Mouse (Mus musculus) heart, postnatal 14 days (tissue): ENCODE results near the gene Scyl1. TPM values are rescaled to one million over a fixed set of nuclear protein-coding genes. Genes with fewer than 3 reads are reported as not detected.

Experiments
- DNase-seq, 2 experiments: peaks; one replicate each; pipeline ENCODE4 v3.0.0; 2021 to 2022
- intact Hi-C: fragments of 180-260 bp; cut with DNase I; formaldehyde crosslinking; loops from one replicate; pipeline ENCODE4 v1.15.1; 2025
- total RNA-seq, 2 experiments: library from RNA; stranded (reverse); gene quantifications; 2 replicates each; pipeline ENCODE4 v1.2.3; 2021

The Scyl1 gene
- total RNA-seq, 2 experiments from 2014 or later, result 66.2 to 67.2 TPM

- intact Hi-C loops, result no loop called here
- DNase-seq, result no peak
Measured at GRCm38 (mm10) chr19:5756321-5756985, 14.8 kb downstream of the Scyl1 start.

- DNase-seq, result peak in 1 of 2 experiments; percentile 58
- intact Hi-C loops, result no loop called here
Measured at GRCm38 (mm10) chr19:5751742-5752141, 19.5 kb downstream of the Scyl1 start.

- intact Hi-C loops, result no loop called here
- DNase-seq, result no peak
Measured at GRCm38 (mm10) chr19:5750951-5751350, 20.3 kb downstream of the Scyl1 start.

GRCm38 (mm10) chr19:5749476-5749875, 21.7 kb downstream of the Scyl1 start:
- DNase-seq, result no peak
- intact Hi-C loops, result no loop called here

- DNase-seq, result no peak
- intact Hi-C loops, result no loop called here
Measured at GRCm38 (mm10) chr19:5746907-5747363, 24.3 kb downstream of the Scyl1 start.

GRCm38 (mm10) chr19:5745756-5746710, 25.2 kb downstream of the Scyl1 start:
- DNase-seq, result no peak
- intact Hi-C loops, result no loop called here

GRCm38 (mm10) chr19:5743576-5743975, 27.6 kb downstream of the Scyl1 start:
- intact Hi-C loops, result loop anchor here (5.0 kb wide), 1 partner anchor 34 kb away; no protein-coding TSS in a partner anchor
- no peak for DNase-seq

- intact Hi-C loops, result loop anchor here (5.0 kb wide), 1 partner anchor 35 kb away; no protein-coding TSS in a partner anchor
Measured at GRCm38 (mm10) chr19:5742241-5742641, 29.0 kb downstream of the Scyl1 start.

GRCm38 (mm10) chr19:5741641-5742240, 29.5 kb downstream of the Scyl1 start:
- DNase-seq, result peak; percentile 88 to 89
- intact Hi-C loops, result loop anchor here (5.0 kb wide), 1 partner anchor 36 kb away; no protein-coding TSS in a partner anchor

More at GRCm38 (mm10) chr19:5742241-5742641, 29.0 kb downstream of the Scyl1 start:
- DNase-seq, result no peak

GRCm38 (mm10) chr19:5740320-5741317, 30.6 kb downstream of the Scyl1 start, which contains the start of gene Ltbp3:
Gene Ltbp3 (plus strand): TSS chr19:5740904.
- intact Hi-C loops, result loop anchor here (5.0 kb wide), 1 partner anchor 37 kb away; no protein-coding TSS in a partner anchor

GRCm38 (mm10) chr19:5739446-5739845, 31.8 kb downstream of the Scyl1 start:
- no peak for DNase-seq
- intact Hi-C loops, result no loop called here

More at GRCm38 (mm10) chr19:5740320-5741317, 30.6 kb downstream of the Scyl1 start, which contains the start of gene Ltbp3:
- peak; percentile 85 to 89 for DNase-seq

GRCm38 (mm10) chr19:5734325-5734724, 36.9 kb downstream of the Scyl1 start:
- DNase-seq, result no peak
- intact Hi-C loops, result no loop called here

GRCm38 (mm10) chr19:5731264-5731978, 39.8 kb downstream of the Scyl1 start:
- DNase-seq, result peak; percentile 86 to 95
- intact Hi-C loops, result no loop called here

GRCm38 (mm10) chr19:5730314-5731186, 40.7 kb downstream of the Scyl1 start:
- intact Hi-C loops, result no loop called here
- no peak for DNase-seq

- DNase-seq, result peak; percentile 91 to 93
- intact Hi-C loops, result loop anchor here (2.0 to 5.0 kb wide), 2 partner anchors 41 to 162 kb away; partner anchors contain the start of genes Ap5b1 and Scyl1
Measured at GRCm38 (mm10) chr19:5729444-5729815, 41.8 kb downstream of the Scyl1 start, which contains the start of gene Fam89b. Gene Fam89b (minus strand): TSS chr19:5729653.

- peak; percentile 71 to 73 for DNase-seq
- intact Hi-C loops, result loop anchor here (2.0 to 5.0 kb wide), 2 partner anchors 42 to 162 kb away; partner anchors contain the start of genes Ap5b1 and Scyl1
Measured at GRCm38 (mm10) chr19:5728631-5729443, 42.4 kb downstream of the Scyl1 start.
